Mouse (Mus musculus): ENCODE results near the gene Fbxo41. TPM values are rescaled to one million over a fixed set of nuclear protein-coding genes. Genes with fewer than 3 reads are reported as not detected.

Gene Fbxo41
- polyA plus RNA-seq (2016; fragmentation: Nextera tagmentation; extraction: Ambion mirVana): 0.30 and 0.46 TPM in 2 replicates

DNA sequence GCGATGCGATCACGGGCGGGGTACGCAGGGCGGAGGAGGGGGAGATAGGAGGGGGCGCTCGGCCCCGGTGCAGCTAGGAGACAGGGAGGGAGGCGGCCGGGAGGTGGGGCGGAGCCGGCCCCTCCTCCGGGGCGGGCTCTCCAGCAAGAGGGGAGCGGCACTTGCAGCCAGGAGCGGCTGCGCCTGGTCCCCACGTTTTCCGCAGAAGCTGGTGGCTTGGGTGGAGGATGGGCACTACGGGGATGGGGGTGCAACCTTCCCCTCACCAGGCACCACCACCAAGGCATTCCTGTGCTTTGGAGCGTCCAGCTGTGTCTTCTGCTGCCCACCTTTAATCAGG, at the start of gene Fbxo41:
Gene Fbxo41 (minus strand): TSS at position 84 of the 340 bp plus-strand sequence.
- peak within 1 kb of the TSS; percentile 83 for H3K4me3 ChIP-seq
- peaks cover 21% of the 10 kb centered on the region for H3K4me1 ChIP-seq
- H3K36me3 ChIP-seq (replicated peaks): no peaks in the 10 kb centered on the region
- peak within 1 kb of the TSS; percentile 80 for H3K27ac ChIP-seq (replicated peaks)
- no peaks in the 10 kb centered on the region for H3K9me3 ChIP-seq
- DNase-seq (ENCODE audit: low spot score): peak; percentile 74
- 0% methylated on average over 22 of the region's 22 CpGs for WGBS
- peaks cover 62% of the 10 kb centered on the region for H3K27me3 ChIP-seq (replicated peaks; ENCODE audit: low read depth, poor library complexity, severe bottlenecking)

- 89% methylated on average over 5 of the region's 5 CpGs for WGBS
These were observed 44.8 kb upstream of the Fbxo41 start for GRCm38 (mm10) chr6:85547642-85548041.

GRCm38 (mm10) chr6:85544251-85544881, 41.6 kb upstream of the Fbxo41 start:
- WGBS: 55% methylated on average over 13 of the region's 13 CpGs
- Histone ChIP-seq H3K27me3 (replicated peaks; ENCODE audit: low read depth, poor library complexity, severe bottlenecking) (no peaks in the 10 kb centered on the region), H3K9me3 (no peaks in the 10 kb centered on the region), H3K4me1 (0 out of 2 replicates have a peak, but pooled peaks cover 3% of the 10 kb centered on the region), H3K4me3 (no peak overlapping the region), H3K27ac (replicated peaks) (no peak overlapping the region), H3K36me3 (replicated peaks) (no peaks in the 10 kb centered on the region)
- DNase-seq (ENCODE audit: low spot score): no peak

More at GRCm38 (mm10) chr6:85547642-85548041, 44.8 kb upstream of the Fbxo41 start:
- H3K4me3 ChIP-seq: no peak overlapping the region
- no peaks in the 10 kb centered on the region for H3K27me3 ChIP-seq (replicated peaks; ENCODE audit: low read depth, poor library complexity, severe bottlenecking)
- H3K27ac ChIP-seq (replicated peaks): no peak overlapping the region
- no peaks in the 10 kb centered on the region for H3K9me3 ChIP-seq
- H3K36me3 ChIP-seq (replicated peaks): no peaks in the 10 kb centered on the region
- DNase-seq (ENCODE audit: low spot score): no peak
- 0 out of 2 replicates have a peak, but pooled peaks cover 3% of the 10 kb centered on the region for H3K4me1 ChIP-seq

- no peak overlapping the region for H3K4me3 ChIP-seq
- 0 out of 2 replicates have a peak, but pooled peaks cover 3% of the 10 kb centered on the region for H3K4me1 ChIP-seq
- 79% methylated on average over 10 of the region's 10 CpGs for WGBS
- no peak for DNase-seq (ENCODE audit: low spot score)
- H3K27ac ChIP-seq (replicated peaks): no peak overlapping the region
- no peaks in the 10 kb centered on the region for H3K9me3 ChIP-seq
- H3K27me3 ChIP-seq (replicated peaks; ENCODE audit: low read depth, poor library complexity, severe bottlenecking): no peaks in the 10 kb centered on the region
- H3K36me3 ChIP-seq (replicated peaks): no peaks in the 10 kb centered on the region
These were observed 40.8 kb upstream of the Fbxo41 start for GRCm38 (mm10) chr6:85543351-85544175.

DNA sequence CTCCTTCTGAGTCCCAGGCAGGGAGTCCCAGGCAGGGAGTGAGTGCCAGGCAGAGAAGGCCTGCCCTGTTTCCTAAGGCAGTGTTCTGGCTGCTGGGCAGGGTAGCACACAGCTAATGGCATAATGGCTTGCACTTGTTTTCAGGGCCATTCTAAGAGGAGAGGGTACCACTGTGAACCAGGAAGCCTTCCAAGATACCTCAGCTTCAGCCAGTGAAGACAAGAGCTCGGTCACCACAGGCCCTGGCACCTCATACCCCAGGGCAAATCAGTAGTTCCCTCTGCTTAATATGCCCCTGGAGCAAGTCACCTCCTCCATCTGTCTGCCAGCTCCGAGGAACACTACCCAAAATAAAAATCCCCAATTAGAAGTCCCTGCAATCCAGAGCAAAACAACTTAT, 20.0 kb upstream of the Fbxo41 start:
- Histone ChIP-seq H3K27me3 (replicated peaks; ENCODE audit: low read depth, poor library complexity, severe bottlenecking) (0 out of 2 replicates have a peak, but pooled peaks cover 10% of the 10 kb centered on the region), H3K4me3 (no peak overlapping the region), H3K27ac (replicated peaks) (no peak overlapping the region), H3K4me1 (peaks cover 3% of the 10 kb centered on the region; the same call in 1 of the 2 replicates), H3K36me3 (replicated peaks) (no peaks in the 10 kb centered on the region), H3K9me3 (no peaks in the 10 kb centered on the region)
- DNase-seq (ENCODE audit: low spot score): no peak
- 63% methylated on average over 2 of the region's 2 CpGs for WGBS

DNA sequence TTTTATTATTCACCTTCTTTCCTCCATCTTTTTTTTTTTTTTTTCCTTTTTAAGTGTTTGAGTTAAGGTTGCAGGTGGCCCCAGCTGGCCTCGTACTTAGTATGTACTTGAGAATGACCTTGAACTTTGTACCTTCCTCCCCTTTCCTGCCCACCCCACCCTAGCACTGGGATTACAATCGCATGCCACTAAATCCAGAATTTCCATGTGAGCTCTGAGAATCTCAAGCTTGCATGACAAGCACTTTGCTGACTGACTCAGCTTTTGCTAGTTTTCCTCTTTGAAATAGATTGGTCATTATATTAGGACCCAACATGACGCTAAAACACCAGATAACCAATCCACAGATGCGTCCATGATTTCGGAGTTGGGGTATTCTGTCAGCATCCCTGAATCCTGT, 19.2 kb upstream of the Fbxo41 start:
- Histone ChIP-seq H3K27ac (replicated peaks) (no peak overlapping the region), H3K4me1 (peaks cover 3% of the 10 kb centered on the region; the same call in 1 of the 2 replicates), H3K36me3 (replicated peaks) (no peaks in the 10 kb centered on the region), H3K4me3 (no peak overlapping the region), H3K9me3 (no peaks in the 10 kb centered on the region), H3K27me3 (replicated peaks; ENCODE audit: low read depth, poor library complexity, severe bottlenecking) (peaks cover 13% of the 10 kb centered on the region)
- WGBS: 85% methylated on average over 5 of the region's 5 CpGs
- no peak for DNase-seq (ENCODE audit: low spot score)

DNA sequence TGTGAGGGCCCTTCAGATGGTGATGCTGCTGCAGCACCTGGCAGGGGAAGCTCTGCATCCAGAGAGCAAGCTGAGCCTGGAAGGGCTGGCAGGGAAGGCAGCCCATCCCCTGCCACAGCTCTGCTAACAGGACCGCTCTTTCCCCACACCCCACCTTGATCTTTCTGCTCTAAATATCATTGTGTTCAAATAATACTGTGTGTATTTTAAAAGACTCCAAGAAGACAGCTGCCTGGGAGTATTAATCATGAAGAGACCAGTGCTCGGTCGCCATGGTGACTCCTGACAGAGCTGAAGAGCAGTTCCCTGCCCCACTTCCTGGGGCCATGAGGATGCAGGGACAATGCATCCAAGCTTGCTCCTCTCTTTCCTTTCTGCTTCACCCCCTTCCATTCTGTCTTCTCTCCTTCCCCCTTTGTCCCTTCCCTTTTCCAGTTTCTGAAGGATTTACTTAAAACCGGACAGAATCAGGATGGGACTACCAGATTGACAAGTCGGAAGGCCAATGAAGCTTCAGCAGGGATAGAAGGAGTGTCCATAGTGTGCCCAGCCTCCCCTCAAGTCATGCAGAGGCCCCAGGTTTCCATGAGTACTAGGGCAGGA, 15.4 kb upstream of the Fbxo41 start:
- Histone ChIP-seq H3K9me3 (no peaks in the 10 kb centered on the region), H3K27ac (replicated peaks) (no peak overlapping the region), H3K36me3 (replicated peaks) (no peaks in the 10 kb centered on the region), H3K27me3 (replicated peaks; ENCODE audit: low read depth, poor library complexity, severe bottlenecking) (peaks cover 51% of the 10 kb centered on the region), H3K4me1 (peaks cover 11% of the 10 kb centered on the region), H3K4me3 (no peak overlapping the region)
- 55% methylated on average over 5 of the region's 5 CpGs for WGBS
- no peak for DNase-seq (ENCODE audit: low spot score)

- Histone ChIP-seq H3K27me3 (replicated peaks; ENCODE audit: low read depth, poor library complexity, severe bottlenecking) (peaks cover 74% of the 10 kb centered on the region), H3K27ac (replicated peaks) (no peak overlapping the region), H3K4me3 (no peak overlapping the region), H3K9me3 (no peaks in the 10 kb centered on the region), H3K4me1 (peaks cover 32% of the 10 kb centered on the region), H3K36me3 (replicated peaks) (no peaks in the 10 kb centered on the region)
- DNase-seq (ENCODE audit: low spot score): no peak
- 78% methylated on average over 4 of the region's 4 CpGs for WGBS
These were observed 13.1 kb upstream of the Fbxo41 start for GRCm38 (mm10) chr6:85515941-85516340.

GRCm38 (mm10) chr6:85513531-85513910, 10.7 kb upstream of the Fbxo41 start, which contains the start of gene Egr4:
Gene Egr4 (minus strand): TSS chr6:85513589.
- H3K4me3 ChIP-seq: peak within 1 kb of the TSS; percentile 61
- H3K36me3 ChIP-seq (replicated peaks): no peaks in the 10 kb centered on the region
- no peaks in the 10 kb centered on the region for H3K9me3 ChIP-seq
- DNase-seq (ENCODE audit: low spot score): peak; percentile 68
- peaks cover 32% of the 10 kb centered on the region for H3K4me1 ChIP-seq
- no peak within 1 kb of the TSS for H3K27ac ChIP-seq (replicated peaks)
- peaks cover 95% of the 10 kb centered on the region for H3K27me3 ChIP-seq (replicated peaks; ENCODE audit: low read depth, poor library complexity, severe bottlenecking)
- WGBS: under 1% methylated on average over 38 of the region's 38 CpGs

DNA sequence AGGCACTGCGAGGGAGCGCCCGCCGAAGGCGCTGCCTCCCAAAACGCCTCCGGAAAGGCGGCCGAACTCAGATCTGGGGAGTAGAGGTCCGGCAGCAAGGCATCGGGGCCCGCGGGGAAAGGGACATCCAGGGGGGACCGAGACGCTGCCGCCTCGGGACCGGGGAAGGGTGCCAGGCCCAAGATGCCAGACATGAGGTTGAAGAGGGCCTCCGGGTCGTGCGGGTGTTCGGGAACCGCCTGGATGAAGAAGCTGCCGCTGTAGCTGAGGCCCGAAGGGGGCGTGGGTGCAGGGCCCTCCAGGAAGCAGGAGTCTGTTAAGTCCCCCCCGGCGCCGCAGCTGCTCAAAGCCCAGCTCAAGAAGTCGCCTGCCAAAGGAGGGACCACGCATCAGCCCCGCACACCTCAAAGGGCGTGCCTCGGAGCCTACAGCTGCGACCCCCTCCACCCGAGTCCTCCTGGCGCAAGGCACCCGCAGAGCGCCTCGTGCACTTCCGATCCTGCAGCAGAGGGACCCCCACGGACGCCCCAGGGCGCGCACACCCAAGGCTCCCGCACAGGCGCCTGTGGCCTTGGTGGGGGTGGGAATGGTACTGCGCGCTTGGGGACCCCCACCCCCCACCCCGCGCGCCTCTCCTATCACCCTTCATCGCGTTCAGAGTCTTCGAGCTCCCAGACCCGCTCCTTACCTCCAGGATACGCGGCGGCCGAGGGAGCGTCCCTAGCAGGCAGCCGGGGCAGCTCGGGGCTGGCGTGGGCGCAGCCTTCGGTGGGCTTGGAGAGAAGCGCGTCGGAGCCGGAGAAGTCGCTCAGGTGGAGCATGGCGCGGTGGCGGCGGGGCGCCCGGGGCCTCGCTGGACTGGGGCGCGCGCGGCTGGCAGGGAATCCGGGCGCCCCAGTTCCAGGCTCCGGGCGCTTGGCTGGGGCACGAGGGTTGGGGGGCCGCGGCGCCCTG, 10.1 kb upstream of the Fbxo41 start:
- Histone ChIP-seq H3K4me3 (peak overlapping the region; percentile 61), H3K9me3 (no peaks in the 10 kb centered on the region)

GRCm38 (mm10) chr6:85512056-85512440, 9.3 kb upstream of the Fbxo41 start:
- H3K9me3 ChIP-seq: no peaks in the 10 kb centered on the region
- no peak overlapping the region for H3K27ac ChIP-seq (replicated peaks)
- under 1% methylated on average over 36 of the region's 36 CpGs for WGBS
- no peak for DNase-seq (ENCODE audit: low spot score)
- no peaks in the 10 kb centered on the region for H3K36me3 ChIP-seq (replicated peaks)
- H3K4me3 ChIP-seq: peak overlapping the region; percentile 61
- peaks cover 28% of the 10 kb centered on the region for H3K4me1 ChIP-seq
- peaks cover 94% of the 10 kb centered on the region for H3K27me3 ChIP-seq (replicated peaks; ENCODE audit: low read depth, poor library complexity, severe bottlenecking)

More for the DNA sequence above, 10.1 kb upstream of the Fbxo41 start:
- Histone ChIP-seq H3K27me3 (replicated peaks; ENCODE audit: low read depth, poor library complexity, severe bottlenecking) (peaks cover 94% of the 10 kb centered on the region), H3K4me1 (peaks cover 28% of the 10 kb centered on the region), H3K27ac (replicated peaks) (no peak overlapping the region), H3K36me3 (replicated peaks) (no peaks in the 10 kb centered on the region)
- peak; percentile 50 for DNase-seq (ENCODE audit: low spot score)
- 1% methylated on average over 90 of the region's 90 CpGs for WGBS

Measured in embryonic facial prominence, embryonic 10.5 days (tissue).